Mouse (Mus musculus): ENCODE data around the gene Doc2a.

DNA sequence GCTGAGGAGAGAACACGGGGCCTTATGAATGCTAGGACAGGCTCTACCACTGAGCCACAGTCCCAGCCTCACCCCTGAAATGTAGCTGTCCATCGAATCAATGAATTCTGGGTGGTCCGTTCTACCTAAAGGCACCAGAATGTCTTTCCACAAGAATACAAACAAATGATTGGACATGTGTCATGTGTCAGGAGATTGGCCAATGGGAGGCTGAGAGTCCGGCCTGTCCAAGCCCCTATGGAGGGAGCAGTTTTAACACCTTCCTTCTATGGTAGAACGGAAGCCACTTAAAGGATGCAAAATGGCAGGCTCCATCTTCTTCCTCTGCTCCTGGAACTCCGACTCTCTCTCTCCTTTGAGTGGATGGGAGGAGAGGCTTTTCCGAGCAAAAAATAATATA, 29.6 kb upstream of the Doc2a start:
- TF ChIP-seq CTCF (IDR thresholded peaks at IDR 0.05; ENCODE audit: low read depth) (no peak), EP300 (optimal IDR thresholded peaks at IDR 0.05) (no peak)
